In genomic region chr13:103696164-103696563, GRCm38 (mm10) we compare ENCODE assay signal across 8 mouse cellular contexts.
DNase-seq lines count a peak whose midpoint lies in the region; ATAC-seq lines count a peak whose summit lies in the region.

No protein-coding gene starts in this region.

- peak; percentile 79 for ATAC-seq in megakaryocyte progenitor cell, adult 5-6 weeks (replicated peaks; ENCODE audit: poor library complexity)

- peak; percentile 14 to 23 for DNase-seq in cerebellum, postnatal 36 days
- DNase-seq in cerebellum, adult 9-10 months: no peak
- DNase-seq in right cerebral cortex, adult 2 months (ENCODE audit: low spot score in 2 of 2): peak; percentile 54 to 60
- DNase-seq in right cerebral cortex, postnatal 36 days (ENCODE audit: low spot score in 2 of 2): no peak
- DNase-seq in embryo, embryonic 10.5 days (ENCODE audit: low spot score): peak; percentile 75
- DNase-seq in kidney, adult 9 months: peak; percentile 38
- DNase-seq in urinary bladder, postnatal 4 days (ENCODE audit: low spot score in 2 of 2): no peak

Comparison
In these comparisons a context has a peak if more than half of its experiments do, and no peak if none do; other contexts are left out.
1. DNase-seq: peak in cerebellum, postnatal 36 days (2 of 2), right cerebral cortex, adult 2 months (2 of 2), embryo, embryonic 10.5 days (single experiment) and kidney, adult 9 months (single experiment); none in cerebellum, adult 9-10 months (single experiment), right cerebral cortex, postnatal 36 days (0 of 2) and urinary bladder, postnatal 4 days (0 of 2).